Mouse (Mus musculus): ENCODE measurements around the gene Vwa3a. TPM values are rescaled to one million over a fixed set of nuclear protein-coding genes. Genes with fewer than 3 reads are reported as not detected.
A peak's percentile ranks its signal among the peaks of the same experiment; 100 is the strongest.

The Vwa3a gene
- polyA plus RNA-seq, 1 experiment: 11.2 TPM

- DNase-seq (ENCODE audit: extremely low spot score in 1 of 2, low spot score in 1 of 2): peak; percentile 72 to 80
These were observed 95.8 kb downstream of the Vwa3a start for GRCm38 (mm10) chr7:120834863-120835372.

DNA sequence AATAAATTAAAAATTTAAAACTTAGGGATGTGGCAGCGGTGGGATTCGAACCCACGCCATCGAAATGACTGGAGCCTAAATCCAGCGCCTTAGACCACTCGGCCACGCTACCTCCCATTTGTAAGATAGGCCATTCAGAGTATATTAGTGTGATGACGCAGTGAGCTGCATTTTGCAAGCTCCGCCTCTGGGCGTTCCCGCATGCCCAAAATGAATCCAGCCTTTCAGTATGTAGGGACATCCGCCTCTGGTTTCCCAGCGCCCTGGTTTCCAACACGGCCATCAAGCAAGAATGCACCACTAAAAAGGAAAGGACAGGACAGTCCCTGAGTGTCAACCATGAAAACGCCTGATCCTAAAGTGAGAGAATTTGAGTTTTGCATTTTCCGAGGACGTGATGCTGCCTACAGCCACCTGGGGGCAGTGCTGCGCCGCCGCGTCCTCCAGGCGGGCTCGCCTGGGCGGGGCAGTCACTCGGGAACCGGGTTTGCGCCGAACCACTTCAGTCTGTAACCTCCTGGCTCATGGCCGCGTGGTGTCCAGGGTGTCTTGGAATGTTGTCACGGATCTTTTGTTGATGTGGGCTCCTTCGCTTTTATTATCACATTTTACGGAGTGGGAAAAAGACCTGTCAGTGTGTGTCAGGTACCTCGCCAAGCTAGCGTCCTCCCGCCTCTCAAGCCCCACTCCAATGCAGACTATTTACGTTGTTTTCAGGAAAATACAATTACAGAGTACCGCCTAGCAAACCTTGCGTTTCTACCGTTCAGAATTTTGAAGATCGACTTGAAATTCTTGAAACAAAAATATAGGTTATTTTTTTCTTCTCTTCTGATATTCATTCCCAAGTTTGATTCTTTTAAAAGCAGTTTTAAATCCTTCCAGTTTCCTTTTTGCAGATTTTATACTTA is 96.6 kb downstream of the Vwa3a start:
- DNase-seq (ENCODE audit: extremely low spot score in 1 of 2, low spot score in 1 of 2): peak; percentile 91 to 100

- DNase-seq (ENCODE audit: extremely low spot score in 1 of 2, low spot score in 1 of 2): no peak
These were observed 97.2 kb downstream of the Vwa3a start for GRCm38 (mm10) chr7:120836361-120836760.

- DNase-seq (ENCODE audit: extremely low spot score in 1 of 2, low spot score in 1 of 2): no peak
These were observed 99.5 kb downstream of the Vwa3a start for GRCm38 (mm10) chr7:120838436-120839160.

GRCm38 (mm10) chr7:120839786-120840185 is 100.7 kb downstream of the Vwa3a start:
- no peak for DNase-seq (ENCODE audit: extremely low spot score in 1 of 2, low spot score in 1 of 2)

- peak; percentile 58 to 88 for DNase-seq (ENCODE audit: extremely low spot score in 1 of 2, low spot score in 1 of 2)
These were observed 103.4 kb downstream of the Vwa3a start, which contains the start of gene Eef2k for GRCm38 (mm10) chr7:120842345-120843036. TSS of gene Eef2k (plus strand) at chr7:120842831.

DNA sequence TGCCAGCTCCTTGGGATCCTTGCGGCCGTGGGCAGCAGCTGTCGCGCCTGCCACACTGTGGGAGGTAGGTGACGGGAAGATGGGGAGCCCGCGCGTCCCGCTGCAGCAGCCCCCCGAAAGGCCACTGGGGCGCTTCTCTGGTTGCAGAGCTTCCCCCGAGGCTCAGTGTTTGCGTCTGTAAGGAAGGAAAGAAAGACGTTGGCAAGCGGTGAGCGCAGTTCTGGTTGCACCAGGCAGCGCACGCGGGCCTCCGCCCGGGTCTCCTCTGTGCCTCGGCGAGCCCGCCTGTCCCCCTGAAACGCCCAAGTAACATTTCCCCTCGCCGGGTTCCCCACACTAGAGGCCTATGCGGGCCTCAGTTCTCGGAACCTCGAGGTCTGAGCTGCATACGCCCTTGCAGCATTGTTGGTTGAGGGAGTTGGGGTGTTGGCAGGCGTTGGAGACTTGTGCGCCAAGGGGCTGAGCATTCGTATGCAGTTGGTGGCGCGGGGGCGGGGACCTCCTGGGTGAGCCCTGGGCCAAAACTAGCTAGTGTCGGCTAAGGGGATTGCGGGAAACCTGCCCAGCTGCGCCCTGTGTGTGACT is 104.0 kb downstream of the Vwa3a start:
- peak; percentile 80 to 91 for DNase-seq (ENCODE audit: extremely low spot score in 1 of 2, low spot score in 1 of 2)

DNA sequence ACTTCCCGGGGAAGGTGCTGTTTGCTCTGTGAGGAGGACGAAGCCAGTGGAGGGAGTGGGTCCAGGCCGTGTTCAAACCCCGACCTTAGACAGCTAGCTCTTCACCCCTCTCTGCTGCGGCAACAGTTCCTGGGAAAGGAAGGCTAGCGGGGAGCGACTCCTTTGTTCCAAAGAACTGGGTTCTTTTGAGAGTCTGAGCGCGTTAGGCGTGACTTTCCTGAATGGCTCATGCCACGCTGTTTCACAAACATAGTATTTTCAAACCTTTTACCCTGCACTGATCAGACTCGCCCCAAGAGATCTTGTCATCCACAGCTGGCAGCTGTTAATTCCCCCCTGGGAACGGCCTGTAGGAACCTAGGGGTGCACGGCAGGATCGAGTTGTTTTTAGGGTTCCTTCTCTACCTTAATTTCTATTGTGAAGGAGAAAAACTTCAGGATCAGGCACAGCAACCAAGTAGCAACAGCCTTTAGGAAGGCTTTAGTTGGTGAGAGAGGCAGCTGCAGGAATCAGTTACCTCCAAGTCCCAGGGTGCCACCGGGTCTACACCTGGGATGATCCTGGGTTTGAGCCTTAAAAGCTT is 104.8 kb downstream of the Vwa3a start:
- no peak for DNase-seq (ENCODE audit: extremely low spot score in 1 of 2, low spot score in 1 of 2)

DNA sequence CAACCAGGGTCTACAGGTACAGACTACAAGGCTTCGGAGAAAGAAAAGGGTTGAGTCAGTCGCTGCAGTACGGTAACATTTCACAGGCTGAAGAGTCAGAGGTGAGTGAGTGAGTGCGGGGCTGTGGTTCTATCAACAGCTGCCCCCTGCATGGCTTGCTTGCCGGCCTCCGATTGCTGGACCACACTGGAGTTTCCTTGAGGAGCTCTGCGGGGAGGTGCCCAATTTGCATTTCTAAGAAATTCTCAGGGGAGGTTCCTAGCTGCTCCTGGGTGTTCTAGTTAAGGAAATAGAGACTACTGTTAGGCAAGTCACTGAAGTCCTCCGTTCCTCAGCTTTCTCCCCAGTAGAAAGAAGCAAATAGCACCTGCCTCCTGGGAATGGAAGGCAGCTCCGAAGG is 105.6 kb downstream of the Vwa3a start:
- DNase-seq (ENCODE audit: extremely low spot score in 1 of 2, low spot score in 1 of 2): no peak

- no peak for DNase-seq (ENCODE audit: extremely low spot score in 1 of 2, low spot score in 1 of 2)
These were observed 109.9 kb downstream of the Vwa3a start for GRCm38 (mm10) chr7:120848831-120849512.

DNA sequence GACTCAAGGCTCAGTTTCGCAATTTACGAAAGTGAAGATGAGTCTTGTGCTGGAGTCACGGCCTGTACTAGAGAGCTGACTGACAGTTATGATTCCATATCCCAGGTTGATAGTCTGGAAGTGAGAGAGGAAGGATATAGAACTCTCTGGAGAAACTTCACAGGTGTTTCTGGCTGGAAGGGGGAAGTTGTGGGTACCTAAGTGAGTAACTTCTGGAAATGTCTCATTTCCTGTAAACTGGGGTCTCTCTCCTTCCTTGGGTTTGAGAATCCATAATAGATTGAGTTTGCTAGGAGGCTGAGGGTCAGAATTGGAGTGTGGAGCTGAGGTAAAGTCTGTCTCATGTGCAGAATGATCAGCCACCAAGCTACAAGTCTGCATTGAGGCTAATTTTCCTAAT is 111.0 kb downstream of the Vwa3a start:
- DNase-seq (ENCODE audit: extremely low spot score in 1 of 2, low spot score in 1 of 2): no peak

Other genes starting within 250 kb of the Vwa3a start
- gene Uqcrc2, start 104.1 kb upstream of the Vwa3a start, polyA plus RNA-seq (2012; rRNA removed): 187 and 236 TPM in 2 replicates
- gene Pdzd9, start 69.0 kb upstream of the Vwa3a start, polyA plus RNA-seq (2012; rRNA removed): 0.11 and 0.16 TPM in 2 replicates
- 33.9 and 36.5 TPM in 2 replicates for gene Mosmo, start 61.7 kb upstream of the Vwa3a start, polyA plus RNA-seq (2012; rRNA removed)
- gene Gm5737, start 73.0 kb downstream of the Vwa3a start, polyA plus RNA-seq (2012; rRNA removed): not detected in 2 replicates
- 30.5 and 35.3 TPM in 2 replicates for gene Eef2k, start 103.5 kb downstream of the Vwa3a start, polyA plus RNA-seq (2012; rRNA removed)
- 28.2 and 30.9 TPM in 2 replicates for gene Polr3e, start 178.4 kb downstream of the Vwa3a start, polyA plus RNA-seq (2012; rRNA removed)
- gene Cdr2, start 243.0 kb downstream of the Vwa3a start, polyA plus RNA-seq (2012; rRNA removed): 10.9 and 13.6 TPM in 2 replicates
- 0.44 and 0.52 TPM in 2 replicates for gene Mfsd13b, start 243.2 kb downstream of the Vwa3a start, polyA plus RNA-seq (2012; rRNA removed)